Mouse (Mus musculus) limb, embryonic 12.5 days (tissue): ENCODE measurements around the gene Mansc4. TPM values are rescaled to one million over a fixed set of nuclear protein-coding genes. Genes with fewer than 3 reads are reported as not detected.

Source experiments
- ATAC-seq: fragments of 200-750 bp; cut with Nextera tagmentation; 2 replicates; pipeline ENCODE4 v1.8.0; 2017; ENCODE audit warnings: low read depth, moderate TSS enrichment; ENCODE audit not compliant: insufficient number of reproducible peaks, insufficient read depth, low FRiP score, low TSS enrichment
- H3K27ac ChIP-seq: fragments of 300-500 bp; sonication (generic); 2 replicates; pipeline ENCODE4 v1.5.1; 2016; ENCODE audit warnings: mild to moderate bottlenecking, moderate library complexity
- H3K27me3 ChIP-seq: fragments of 300-500 bp; sonication (generic); 2 replicates; pipeline ENCODE4 v1.6.1; 2016; ENCODE audit warnings: mild to moderate bottlenecking, moderate library complexity
- H3K36me3 ChIP-seq: fragments of 300-500 bp; sonication (generic); 2 replicates; pipeline ENCODE4 v1.6.1; 2016; ENCODE audit warnings: mild to moderate bottlenecking, moderate library complexity
- H3K4me1 ChIP-seq: fragments of 300-500 bp; sonication (generic); replicated peaks from 2 replicates; pipeline ENCODE4 v1.6.1; 2016
- H3K4me2 ChIP-seq: fragments of 300-500 bp; sonication (generic); 2 replicates; pipeline ENCODE4 v1.6.1; 2016; ENCODE audit warnings: mild to moderate bottlenecking, moderate library complexity
- H3K4me3 ChIP-seq: fragments of 300-500 bp; sonication (generic); replicated peaks from 2 replicates; pipeline ENCODE4 v1.5.1; 2016; ENCODE audit warnings: mild to moderate bottlenecking
- H3K9ac ChIP-seq: fragments of 300-500 bp; sonication (generic); replicated peaks from 2 replicates; pipeline ENCODE4 v1.6.1; 2016; ENCODE audit warnings: mild to moderate bottlenecking, moderate library complexity
- H3K9me3 ChIP-seq: fragments of 300-500 bp; sonication (generic); 2 replicates; pipeline ENCODE4 v1.6.1; 2016; ENCODE audit warnings: mild to moderate bottlenecking, moderate library complexity
- WGBS: fragments of 180-500 bp; shearing (Covaris S2); methylation state at CpG from one replicate; pipeline ENCODE4 v1.1.7; 2016; 5-methylcytosine and 5-hydroxymethylcytosine counted together
- polyA plus RNA-seq: library from polyadenylated mRNA; unstranded; fragments of >200 nt; fragmentation: Nextera tagmentation; extraction: Ambion mirVana; gene quantifications from 2 replicates; pipeline ENCODE4 v1.2.1, GENCODE M21; 2016

Mansc4 gene
- polyA plus RNA-seq, 1 experiment from 2014 or later: 2.6 TPM

DNA sequence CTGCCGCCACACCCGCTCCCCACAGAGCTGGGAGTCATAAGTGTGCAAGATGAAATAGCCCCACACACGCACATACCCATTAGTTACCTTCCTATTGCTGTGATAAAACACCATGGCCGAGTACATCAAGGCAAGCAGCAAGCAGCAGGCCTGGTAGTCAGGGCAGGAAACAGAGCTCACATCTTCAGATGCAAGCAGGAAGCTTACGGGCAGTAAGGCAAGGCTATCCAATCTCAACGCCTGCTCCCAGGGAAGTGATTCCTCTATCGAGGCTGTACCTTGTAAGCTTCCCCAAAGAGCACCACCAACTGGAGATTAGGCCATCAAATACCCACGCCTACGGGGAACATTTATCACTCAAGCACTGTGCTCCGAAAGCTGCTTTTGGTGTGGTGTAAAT is 6.9 kb downstream of the Mansc4 start:
- Histone ChIP-seq H3K4me1 (no peaks in the 10 kb centered on the region), H3K27me3 (no peaks in the 10 kb centered on the region), H3K36me3 (peaks cover 9% of the 10 kb centered on the region), H3K9me3 (no peaks in the 10 kb centered on the region), H3K4me3 (no peak overlapping the region), H3K9ac (no peak overlapping the region), H3K4me2 (no peak overlapping the region), H3K27ac (no peak overlapping the region)
- no peak for ATAC-seq
- WGBS: 90% methylated on average over 10 of the region's 10 CpGs

- Histone ChIP-seq H3K36me3 (peaks cover 23% of the 10 kb centered on the region), H3K27me3 (no peaks in the 10 kb centered on the region), H3K4me3 (no peak overlapping the region), H3K27ac (no peak overlapping the region), H3K4me2 (no peak overlapping the region), H3K4me1 (no peaks in the 10 kb centered on the region), H3K9me3 (no peaks in the 10 kb centered on the region), H3K9ac (no peak overlapping the region)
- WGBS: 73% methylated on average over 8 of the region's 8 CpGs
- ATAC-seq: no peak
These were observed 10.0 kb downstream of the Mansc4 start for GRCm38 (mm10) chr6:147076878-147077277.

GRCm38 (mm10) chr6:147075808-147076387 is 10.9 kb downstream of the Mansc4 start:
- no peaks in the 10 kb centered on the region for H3K4me1 ChIP-seq
- H3K9ac ChIP-seq: no peak overlapping the region
- H3K27ac ChIP-seq: no peak overlapping the region
- no peaks in the 10 kb centered on the region for H3K27me3 ChIP-seq
- no peaks in the 10 kb centered on the region for H3K9me3 ChIP-seq
- H3K4me2 ChIP-seq: no peak overlapping the region
- no peak for ATAC-seq
- no peak overlapping the region for H3K4me3 ChIP-seq
- peaks cover 33% of the 10 kb centered on the region for H3K36me3 ChIP-seq
- WGBS: 68% methylated on average over 5 of the region's 5 CpGs

GRCm38 (mm10) chr6:147064944-147065261 is 21.9 kb downstream of the Mansc4 start:
- WGBS: 61% methylated on average over 6 of the region's 6 CpGs
- no peak for ATAC-seq
- Histone ChIP-seq H3K36me3 (peaks cover 64% of the 10 kb centered on the region), H3K27me3 (no peaks in the 10 kb centered on the region), H3K4me3 (no peak overlapping the region), H3K4me1 (peaks cover 7% of the 10 kb centered on the region), H3K9ac (no peak overlapping the region), H3K9me3 (no peaks in the 10 kb centered on the region), H3K4me2 (no peak overlapping the region), H3K27ac (no peak overlapping the region)

GRCm38 (mm10) chr6:147064226-147064943 is 22.4 kb downstream of the Mansc4 start:
- Histone ChIP-seq H3K9ac (no peak overlapping the region), H3K9me3 (no peaks in the 10 kb centered on the region), H3K4me2 (no peak overlapping the region), H3K27ac (no peak overlapping the region), H3K36me3 (peaks cover 69% of the 10 kb centered on the region), H3K4me1 (peaks cover 7% of the 10 kb centered on the region), H3K4me3 (no peak overlapping the region), H3K27me3 (no peaks in the 10 kb centered on the region)
- WGBS: 72% methylated on average over 10 of the region's 10 CpGs
- ATAC-seq: no peak

DNA sequence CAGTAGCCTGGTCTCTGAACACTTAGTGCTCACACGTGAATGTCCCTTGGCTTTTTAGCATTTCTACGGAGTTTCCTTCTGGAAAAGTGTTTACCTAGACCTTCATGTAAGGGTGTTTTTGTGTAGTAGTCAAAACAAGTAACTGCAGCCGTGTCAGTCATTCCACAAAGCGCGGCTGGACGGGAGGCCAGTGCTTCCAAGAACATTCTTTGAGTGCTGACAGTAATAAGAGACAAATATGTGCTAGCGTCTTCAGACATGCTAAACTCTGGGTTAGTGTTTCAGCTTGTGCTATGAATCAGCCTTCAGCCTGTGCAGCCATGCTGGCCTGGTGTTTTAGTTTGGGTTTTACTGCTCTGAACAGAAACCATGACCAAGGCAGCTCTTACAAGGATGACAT is 24.1 kb downstream of the Mansc4 start:
- Histone ChIP-seq H3K4me2 (no peak overlapping the region), H3K4me3 (no peak overlapping the region), H3K9ac (no peak overlapping the region), H3K4me1 (peaks cover 7% of the 10 kb centered on the region), H3K27me3 (no peaks in the 10 kb centered on the region), H3K9me3 (no peaks in the 10 kb centered on the region), H3K36me3 (peaks cover 79% of the 10 kb centered on the region), H3K27ac (no peak overlapping the region)
- 75% methylated on average over 7 of the region's 7 CpGs for WGBS
- ATAC-seq: no peak

- no peak overlapping the region for H3K4me2 ChIP-seq
- H3K27ac ChIP-seq: no peak overlapping the region
- no peaks in the 10 kb centered on the region for H3K27me3 ChIP-seq
- no peak overlapping the region for H3K9ac ChIP-seq
- no peak overlapping the region for H3K4me3 ChIP-seq
- H3K9me3 ChIP-seq: no peaks in the 10 kb centered on the region
- peaks cover 77% of the 10 kb centered on the region for H3K36me3 ChIP-seq
- no peak for ATAC-seq
- WGBS: 61% methylated on average over 7 of the region's 7 CpGs
- peaks cover 7% of the 10 kb centered on the region for H3K4me1 ChIP-seq
These were observed 24.8 kb downstream of the Mansc4 start for GRCm38 (mm10) chr6:147062034-147062433.

GRCm38 (mm10) chr6:147061630-147062029 is 25.2 kb downstream of the Mansc4 start:
- Histone ChIP-seq H3K9me3 (no peaks in the 10 kb centered on the region), H3K27ac (no peak overlapping the region), H3K9ac (no peak overlapping the region), H3K4me3 (no peak overlapping the region), H3K36me3 (peaks cover 77% of the 10 kb centered on the region), H3K4me1 (peaks cover 7% of the 10 kb centered on the region), H3K27me3 (no peaks in the 10 kb centered on the region), H3K4me2 (no peak overlapping the region)
- 81% methylated on average over 9 of the region's 9 CpGs for WGBS
- ATAC-seq: no peak

DNA sequence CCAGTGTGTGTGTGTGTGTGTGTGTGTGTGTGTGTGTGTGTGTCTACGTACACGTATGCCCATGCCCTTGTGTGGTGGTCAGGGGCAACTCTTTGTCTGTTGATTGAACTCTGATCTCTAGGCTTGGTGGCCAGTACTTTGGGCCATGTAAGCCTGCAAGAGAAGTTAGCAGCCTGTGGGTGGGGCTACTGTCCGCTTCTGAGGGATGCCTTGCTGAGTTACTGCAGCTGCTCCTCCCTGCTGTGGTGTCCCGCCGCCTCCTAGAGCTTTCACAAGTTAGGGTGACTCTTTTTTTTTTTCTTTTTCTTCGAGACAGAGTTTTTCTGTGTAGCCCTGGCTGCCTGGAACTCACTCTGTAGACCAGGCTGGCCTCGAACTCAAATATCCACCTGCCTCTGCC is 27.5 kb downstream of the Mansc4 start:
- Histone ChIP-seq H3K4me1 (peaks cover 7% of the 10 kb centered on the region), H3K4me2 (no peak overlapping the region), H3K9ac (no peak overlapping the region), H3K4me3 (no peak overlapping the region), H3K9me3 (no peaks in the 10 kb centered on the region), H3K27ac (no peak overlapping the region), H3K36me3 (peaks cover 86% of the 10 kb centered on the region), H3K27me3 (no peaks in the 10 kb centered on the region)
- 71% methylated on average over 7 of the region's 7 CpGs for WGBS
- ATAC-seq: no peak

- Histone ChIP-seq H3K27ac (no peak overlapping the region), H3K27me3 (no peaks in the 10 kb centered on the region), H3K4me3 (no peak overlapping the region), H3K4me2 (no peak overlapping the region), H3K4me1 (no peaks in the 10 kb centered on the region), H3K9me3 (no peaks in the 10 kb centered on the region), H3K9ac (no peak overlapping the region), H3K36me3 (peaks cover 91% of the 10 kb centered on the region)
- 86% methylated on average over 10 of the region's 10 CpGs for WGBS
- ATAC-seq: no peak
These were observed 31.4 kb downstream of the Mansc4 start for GRCm38 (mm10) chr6:147055374-147055977.

GRCm38 (mm10) chr6:147053785-147054646 is 32.8 kb downstream of the Mansc4 start:
- H3K36me3 ChIP-seq: peaks cover 94% of the 10 kb centered on the region
- 89% methylated on average over 19 of the region's 19 CpGs for WGBS
- H3K4me2 ChIP-seq: no peak overlapping the region
- ATAC-seq: no peak
- no peaks in the 10 kb centered on the region for H3K4me1 ChIP-seq
- no peak overlapping the region for H3K9ac ChIP-seq
- no peak overlapping the region for H3K4me3 ChIP-seq
- no peak overlapping the region for H3K27ac ChIP-seq
- H3K27me3 ChIP-seq: no peaks in the 10 kb centered on the region
- H3K9me3 ChIP-seq: no peaks in the 10 kb centered on the region
